Mouse (Mus musculus): ENCODE measurements around the gene Kcna2. TPM values are rescaled to one million over a fixed set of nuclear protein-coding genes. Genes with fewer than 3 reads are reported as not detected.
A peak's percentile ranks its signal among the peaks of the same experiment; 100 is the strongest.

The Kcna2 gene
- total RNA-seq, 1 experiment from 2014 or later = not detected

GRCm38 (mm10) chr3:107101456-107101786 is 475 bp downstream of the Kcna2 start:
- ATAC-seq (replicated peaks; ENCODE audit: low read depth, poor library complexity, severe bottlenecking) = no peak

GRCm38 (mm10) chr3:107101787-107102651 is 1.1 kb downstream of the Kcna2 start:
- ATAC-seq (replicated peaks; ENCODE audit: low read depth, poor library complexity, severe bottlenecking) = peak; percentile 31; the same call in 1 of the 2 replicates

- ATAC-seq (replicated peaks; ENCODE audit: low read depth, poor library complexity, severe bottlenecking) = no peak
Measured at GRCm38 (mm10) chr3:107103041-107103440, 2.1 kb downstream of the Kcna2 start.

- no peak for ATAC-seq (replicated peaks; ENCODE audit: low read depth, poor library complexity, severe bottlenecking)
Measured at GRCm38 (mm10) chr3:107103462-107103861, 2.5 kb downstream of the Kcna2 start.

GRCm38 (mm10) chr3:107105986-107106385 is 5.0 kb downstream of the Kcna2 start:
- no peak for ATAC-seq (replicated peaks; ENCODE audit: low read depth, poor library complexity, severe bottlenecking)

- ATAC-seq (replicated peaks; ENCODE audit: low read depth, poor library complexity, severe bottlenecking) = no peak
Measured at GRCm38 (mm10) chr3:107112498-107112897, 11.6 kb downstream of the Kcna2 start.

- no peak for ATAC-seq (replicated peaks; ENCODE audit: low read depth, poor library complexity, severe bottlenecking)
Measured at GRCm38 (mm10) chr3:107112932-107113659, 12.2 kb downstream of the Kcna2 start.

- ATAC-seq (replicated peaks; ENCODE audit: low read depth, poor library complexity, severe bottlenecking) = no peak
Measured at GRCm38 (mm10) chr3:107113771-107114737, 13.1 kb downstream of the Kcna2 start.

- no peak for ATAC-seq (replicated peaks; ENCODE audit: low read depth, poor library complexity, severe bottlenecking)
Measured at GRCm38 (mm10) chr3:107114941-107115340, 14.0 kb downstream of the Kcna2 start.

GRCm38 (mm10) chr3:107115746-107116145 is 14.8 kb downstream of the Kcna2 start:
- no peak for ATAC-seq (replicated peaks; ENCODE audit: low read depth, poor library complexity, severe bottlenecking)

- peak; percentile 69 for ATAC-seq (replicated peaks; ENCODE audit: low read depth, poor library complexity, severe bottlenecking)
Measured at GRCm38 (mm10) chr3:107119864-107120564, 19.1 kb downstream of the Kcna2 start.

- no peak for ATAC-seq (replicated peaks; ENCODE audit: low read depth, poor library complexity, severe bottlenecking)
Measured at GRCm38 (mm10) chr3:107122306-107122705, 21.4 kb downstream of the Kcna2 start.

GRCm38 (mm10) chr3:107127667-107128066 is 26.7 kb downstream of the Kcna2 start:
- ATAC-seq (replicated peaks; ENCODE audit: low read depth, poor library complexity, severe bottlenecking) = no peak

- ATAC-seq (replicated peaks; ENCODE audit: low read depth, poor library complexity, severe bottlenecking) = no peak
Measured at GRCm38 (mm10) chr3:107128421-107128820, 27.5 kb downstream of the Kcna2 start.

GRCm38 (mm10) chr3:107129251-107129650 is 28.3 kb downstream of the Kcna2 start:
- no peak for ATAC-seq (replicated peaks; ENCODE audit: low read depth, poor library complexity, severe bottlenecking)

- no peak for ATAC-seq (replicated peaks; ENCODE audit: low read depth, poor library complexity, severe bottlenecking)
Measured at GRCm38 (mm10) chr3:107130661-107131326, 29.8 kb downstream of the Kcna2 start.

- no peak for ATAC-seq (replicated peaks; ENCODE audit: low read depth, poor library complexity, severe bottlenecking)
Measured at GRCm38 (mm10) chr3:107131846-107132245, 30.9 kb downstream of the Kcna2 start.

GRCm38 (mm10) chr3:107132651-107133050 is 31.7 kb downstream of the Kcna2 start:
- no peak for ATAC-seq (replicated peaks; ENCODE audit: low read depth, poor library complexity, severe bottlenecking)

GRCm38 (mm10) chr3:107134457-107134856 is 33.5 kb downstream of the Kcna2 start:
- no peak for ATAC-seq (replicated peaks; ENCODE audit: low read depth, poor library complexity, severe bottlenecking)
